Mouse (Mus musculus) kidney, postnatal 36 days (tissue): ENCODE data around the gene Slc9a8.

Experiments
- DNase-seq, 2 experiments: peaks; one replicate each; pipeline ENCODE4 v3.0.0; 2021 to 2022; ENCODE audit warnings: mixed read lengths in 2 of 2

Slc9a8 gene

GRCm38 (mm10) chr2:167450647-167451046 lies 29.1 kb downstream of the Slc9a8 start:
- DNase-seq = peak; percentile 53 to 68

- peak; percentile 35 to 67 for DNase-seq
Measured at GRCm38 (mm10) chr2:167453814-167454213, 32.3 kb downstream of the Slc9a8 start.

- no peak for DNase-seq
Measured at GRCm38 (mm10) chr2:167456361-167457020, 35.0 kb downstream of the Slc9a8 start.

- DNase-seq = no peak
Measured at GRCm38 (mm10) chr2:167457213-167457612, 35.7 kb downstream of the Slc9a8 start.

GRCm38 (mm10) chr2:167458548-167458947 lies 37.0 kb downstream of the Slc9a8 start:
- DNase-seq = peak in 1 of 2 experiments; percentile 34

- DNase-seq = no peak
Measured at GRCm38 (mm10) chr2:167459071-167459865, 37.8 kb downstream of the Slc9a8 start.

- DNase-seq = peak; percentile 79 to 91
Measured at GRCm38 (mm10) chr2:167462954-167463353, 41.4 kb downstream of the Slc9a8 start.

GRCm38 (mm10) chr2:167463802-167464201 lies 42.3 kb downstream of the Slc9a8 start:
- DNase-seq = no peak

- no peak for DNase-seq
Measured at GRCm38 (mm10) chr2:167465951-167466350, 44.4 kb downstream of the Slc9a8 start.

- no peak for DNase-seq
Measured at GRCm38 (mm10) chr2:167467214-167467613, 45.7 kb downstream of the Slc9a8 start.

- DNase-seq = peak in 1 of 2 experiments; percentile 38
Measured at GRCm38 (mm10) chr2:167468444-167468843, 46.9 kb downstream of the Slc9a8 start.

GRCm38 (mm10) chr2:167470611-167471010 lies 49.1 kb downstream of the Slc9a8 start:
- DNase-seq = no peak

GRCm38 (mm10) chr2:167471585-167471984 lies 50.1 kb downstream of the Slc9a8 start:
- DNase-seq = no peak

GRCm38 (mm10) chr2:167474218-167474617 lies 52.7 kb downstream of the Slc9a8 start:
- DNase-seq = no peak

- DNase-seq = no peak
Measured at GRCm38 (mm10) chr2:167475596-167475995, 54.1 kb downstream of the Slc9a8 start.

GRCm38 (mm10) chr2:167476200-167476688 lies 54.7 kb downstream of the Slc9a8 start:
- peak; percentile 58 to 67 for DNase-seq

GRCm38 (mm10) chr2:167476762-167477161 lies 55.2 kb downstream of the Slc9a8 start:
- DNase-seq = peak; percentile 32 to 44

- peak in 1 of 2 experiments; percentile 56 for DNase-seq
Measured at GRCm38 (mm10) chr2:167478128-167478527, 56.6 kb downstream of the Slc9a8 start.

- no peak for DNase-seq
Measured at GRCm38 (mm10) chr2:167479501-167479900, 58.0 kb downstream of the Slc9a8 start.

GRCm38 (mm10) chr2:167482681-167483080 lies 61.2 kb downstream of the Slc9a8 start:
- no peak for DNase-seq

GRCm38 (mm10) chr2:167483081-167483826 lies 61.7 kb downstream of the Slc9a8 start:
- DNase-seq = peak; percentile 63 to 65

- no peak for DNase-seq
Measured at GRCm38 (mm10) chr2:167483827-167484410, 62.4 kb downstream of the Slc9a8 start.

GRCm38 (mm10) chr2:167484932-167485331 lies 63.4 kb downstream of the Slc9a8 start:
- no peak for DNase-seq
